Mouse (Mus musculus) CD4-positive, CD25-positive, alpha-beta regulatory T cell, adult 9 weeks (primary cell): Measurements from ENCODE around the gene Try5. TPM values are rescaled to one million over a fixed set of nuclear protein-coding genes. Genes with fewer than 3 reads are reported as not detected.

ENCODE experiments used
- polyA plus RNA-seq: library from polyadenylated mRNA; unstranded; fragments of 100-300 nt; shearing (Covaris generic); gene quantifications from one replicate; pipeline ENCODE4 v1.2.1, GENCODE M21; 2017

Try5 gene
- 0.47 TPM for polyA plus RNA-seq

GRCm38 (mm10) chr6:41316741-41317140 is at the start of gene Try5:
Gene Try5, minus strand, starts transcription at chr6:41316841.

GRCm38 (mm10) chr6:41353932-41354331 is 37.3 kb upstream of the Try5 start, which contains the start of gene Try10:
Gene Try10, plus strand, starts transcription at chr6:41354105.

GRCm38 (mm10) chr6:41301969-41302368 is 14.7 kb downstream of the Try5 start, which contains the start of gene Try4:
Gene Try4, plus strand, starts transcription at chr6:41302269.

Other genes with a start within 250 kb of the Try5 start
- gene Try4, start 14.6 kb downstream of the Try5 start, polyA plus RNA-seq, result not detected
- 0.56 TPM for gene Try10, start 37.3 kb upstream of the Try5 start, polyA plus RNA-seq
- not detected for gene Prss3, start 60.8 kb upstream of the Try5 start, polyA plus RNA-seq
- gene Gm5771, start 75.5 kb upstream of the Try5 start, polyA plus RNA-seq, result not detected
- gene Gm10334, start 129.3 kb upstream of the Try5 start, polyA plus RNA-seq, result not detected
- gene Prss1, start 142.1 kb upstream of the Try5 start, polyA plus RNA-seq, result not detected
- 2.7 TPM for gene Prss2, start 204.9 kb upstream of the Try5 start, polyA plus RNA-seq